Mouse (Mus musculus) activated CD4-positive, CD25-positive, alpha-beta regulatory T cell, adult 9 weeks (primary cell): ENCODE results near the gene Hmox1. TPM values are rescaled to one million over a fixed set of nuclear protein-coding genes. Genes with fewer than 3 reads are reported as not detected.

Source experiments
- polyA plus RNA-seq: library from polyadenylated mRNA; unstranded; fragments of 100-300 nt; shearing (Covaris generic); gene quantifications from one replicate; pipeline ENCODE4 v1.2.1, GENCODE M21; 2017

Hmox1 gene
- polyA plus RNA-seq, result 16.9 TPM

DNA sequence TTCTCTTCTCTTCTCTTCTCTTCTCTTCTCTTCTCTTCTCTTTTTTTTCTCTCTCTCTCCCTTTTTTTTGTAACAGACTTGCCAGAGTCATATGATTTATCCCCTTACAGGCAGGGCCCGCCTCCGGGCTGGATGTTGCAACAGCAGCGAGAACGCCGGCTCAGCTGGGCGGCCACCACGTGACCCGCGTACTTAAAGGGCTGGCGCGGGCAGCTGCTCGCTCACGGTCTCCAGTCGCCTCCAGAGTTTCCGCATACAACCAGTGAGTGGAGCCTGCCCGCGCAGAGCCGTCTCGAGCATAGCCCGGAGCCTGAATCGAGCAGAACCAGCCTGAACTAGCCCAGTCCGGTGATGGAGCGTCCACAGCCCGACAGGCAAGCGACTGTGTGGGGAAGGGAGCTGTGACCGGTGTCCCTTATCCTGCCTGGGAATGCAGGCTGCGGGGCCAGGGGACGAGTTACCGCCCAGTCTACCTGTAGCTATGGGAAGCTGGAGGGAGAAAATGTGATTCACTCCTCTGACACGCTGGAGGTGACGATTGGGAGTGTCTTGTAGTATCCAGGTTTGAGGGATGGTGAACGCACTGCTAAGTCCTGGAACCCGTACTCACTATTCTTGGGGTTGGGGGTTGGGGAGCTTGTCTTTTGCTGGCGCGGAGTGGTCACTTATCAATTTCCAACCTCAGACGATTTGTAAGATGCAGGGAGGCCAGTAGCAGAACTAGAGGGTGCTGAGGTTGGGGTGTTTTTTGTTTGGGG lies at the start of gene Hmox1:
Gene Hmox1, plus strand, starts transcription at position 223 of the 758 bp plus-strand sequence.

GRCm38 (mm10) chr8:75109236-75109967 lies 16.0 kb downstream of the Hmox1 start, which contains the start of gene Mcm5:
Gene Mcm5, plus strand, starts transcription at chr8:75109569.

Other genes starting within 250 kb of the Hmox1 start
- not detected for gene Isx, start 220.4 kb upstream of the Hmox1 start, polyA plus RNA-seq
- gene Hmgxb4, start 100.3 kb upstream of the Hmox1 start, polyA plus RNA-seq, result 26.9 TPM
- gene Tom1, start 59.9 kb upstream of the Hmox1 start, polyA plus RNA-seq, result 21.3 TPM
- gene Mcm5, start 15.9 kb downstream of the Hmox1 start, polyA plus RNA-seq, result 71.1 TPM
- gene Rasd2, start 120.3 kb downstream of the Hmox1 start, polyA plus RNA-seq, result not detected